Mouse (Mus musculus): ENCODE data around the gene Has3.

DNA sequence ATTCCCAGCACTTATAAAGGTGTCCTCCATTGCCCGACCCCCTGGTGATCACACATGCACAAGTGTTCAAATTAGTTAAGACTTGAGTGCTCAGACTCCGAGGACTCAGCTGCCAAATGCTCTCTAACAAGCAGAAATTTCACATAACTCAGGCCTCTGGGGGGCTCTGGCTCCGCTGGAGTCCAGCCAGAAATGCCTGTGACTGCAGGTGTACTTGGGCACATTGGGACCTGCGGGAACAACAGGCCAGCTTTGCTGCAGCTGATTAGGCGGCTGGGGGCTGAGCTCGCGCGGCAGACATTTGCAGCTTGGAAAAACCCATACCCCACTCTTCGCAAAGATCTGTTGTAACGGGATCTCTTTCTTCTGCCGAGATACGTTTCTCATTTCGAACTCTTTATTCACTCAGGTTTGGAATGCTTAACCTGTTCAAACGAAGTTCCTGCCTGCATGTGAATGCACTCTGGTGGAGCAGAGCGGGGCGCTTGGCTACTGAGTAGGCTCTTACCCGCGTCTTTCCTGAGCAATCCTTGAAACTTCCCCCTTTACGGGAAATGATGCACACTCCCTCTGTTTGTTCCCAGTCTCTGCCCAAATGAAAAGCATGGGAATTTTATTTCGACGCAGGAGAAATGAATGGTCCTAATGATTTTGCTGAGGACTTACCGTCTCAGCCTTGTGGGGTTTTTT, 62.5 kb downstream of the Has3 start:
- TF ChIP-seq CHD2 (IDR thresholded peaks at IDR 0.05; ENCODE audit: low read depth, low read length) (no peak), HCFC1 (IDR thresholded peaks at IDR 0.05; ENCODE audit: borderline replicate concordance, insufficient read depth, low read length) (peak; percentile 45; the same call in 1 of the 2 replicates), ZNF384 (IDR thresholded peaks at IDR 0.05; ENCODE audit: low read depth, low read length) (no peak)

All from ES-E14 (cell line).